Mouse (Mus musculus) CD8-positive naive resting alpha-beta T cell, adult 2 months (primary cell): Measurements from ENCODE around the gene Wnk2.
A peak's percentile ranks its signal among the peaks of the same experiment; 100 is the strongest.
"Not testable (repeated sequence)": the region's sequence is repeated elsewhere in the genome, so short reads cannot be mapped to it uniquely, and the experiment has no call there.

ENCODE experiments used
- DNase-seq, 2 experiments: peaks; one replicate each; pipeline ENCODE4 v3.0.0; 2022; ENCODE audit warnings: low read depth in 2 of 2, low spot score in 2 of 2

The Wnk2 gene

GRCm38 (mm10) chr13:49096826-49097225 is 51.0 kb downstream of the Wnk2 start:
- DNase-seq: no peak

- no peak for DNase-seq
These were observed 53.1 kb downstream of the Wnk2 start for GRCm38 (mm10) chr13:49094667-49095066.

GRCm38 (mm10) chr13:49093471-49093891 is 54.3 kb downstream of the Wnk2 start:
- DNase-seq: no peak

GRCm38 (mm10) chr13:49092596-49092995 is 55.2 kb downstream of the Wnk2 start:
- no peak for DNase-seq

GRCm38 (mm10) chr13:49090176-49090575 is 57.6 kb downstream of the Wnk2 start:
- DNase-seq: peak; percentile 4 to 8

GRCm38 (mm10) chr13:49088874-49089273 is 58.9 kb downstream of the Wnk2 start:
- DNase-seq: no peak

GRCm38 (mm10) chr13:49087420-49087819 is 60.4 kb downstream of the Wnk2 start:
- no peak for DNase-seq

GRCm38 (mm10) chr13:49086431-49086830 is 61.4 kb downstream of the Wnk2 start:
- DNase-seq: no peak

- DNase-seq: no peak
These were observed 62.6 kb downstream of the Wnk2 start for GRCm38 (mm10) chr13:49085211-49085610.

- no peak for DNase-seq
These were observed 63.0 kb downstream of the Wnk2 start for GRCm38 (mm10) chr13:49084781-49085180.

GRCm38 (mm10) chr13:49083941-49084340 is 63.9 kb downstream of the Wnk2 start:
- DNase-seq: no peak

GRCm38 (mm10) chr13:49082151-49082879 is 65.5 kb downstream of the Wnk2 start:
- no peak for DNase-seq

GRCm38 (mm10) chr13:49076196-49076595 is 71.6 kb downstream of the Wnk2 start:
- DNase-seq: no peak

- DNase-seq: no peak
These were observed 72.4 kb downstream of the Wnk2 start for GRCm38 (mm10) chr13:49075377-49075776.

GRCm38 (mm10) chr13:49073295-49073694 is 74.5 kb downstream of the Wnk2 start:
- no peak for DNase-seq

- DNase-seq: no peak
These were observed 76.0 kb downstream of the Wnk2 start for GRCm38 (mm10) chr13:49071861-49072260.

- DNase-seq: no peak
These were observed 77.8 kb downstream of the Wnk2 start for GRCm38 (mm10) chr13:49069979-49070378.

GRCm38 (mm10) chr13:49069393-49069792 is 78.4 kb downstream of the Wnk2 start:
- no peak for DNase-seq

GRCm38 (mm10) chr13:49064257-49064656 is 83.6 kb downstream of the Wnk2 start:
- no peak for DNase-seq

GRCm38 (mm10) chr13:49060456-49060855 is 87.4 kb downstream of the Wnk2 start:
- no peak for DNase-seq

GRCm38 (mm10) chr13:49058528-49058927 is 89.3 kb downstream of the Wnk2 start:
- no peak for DNase-seq

GRCm38 (mm10) chr13:49056304-49056703 is 91.5 kb downstream of the Wnk2 start:
- DNase-seq: no peak

- DNase-seq: not testable (repeated sequence)
These were observed 93.1 kb downstream of the Wnk2 start for GRCm38 (mm10) chr13:49054753-49055152.
